Mouse (Mus musculus) limb, embryonic 15.5 days (tissue): ENCODE results near the gene Tulp3. TPM values are rescaled to one million over a fixed set of nuclear protein-coding genes. Genes with fewer than 3 reads are reported as not detected.
"Not testable (repeated sequence)": the region's sequence is repeated elsewhere in the genome, so short reads cannot be mapped to it uniquely, and the experiment has no call there.

Source experiments
- ATAC-seq: fragments of 200-750 bp; cut with Nextera tagmentation; 2 replicates; pipeline ENCODE4 v1.8.0; 2017; ENCODE audit warnings: low read depth, moderate TSS enrichment; ENCODE audit not compliant: insufficient number of reproducible peaks, low FRiP score, low TSS enrichment
- H3K27ac ChIP-seq: fragments of 300-500 bp; sonication (generic); 2 replicates; pipeline ENCODE4 v1.5.1; 2015; ENCODE audit warnings: moderate library complexity, mild to moderate bottlenecking, inconsistent platforms
- H3K27me3 ChIP-seq: fragments of 300-500 bp; sonication (generic); 2 replicates; pipeline ENCODE4 v1.6.1; 2015; ENCODE audit warnings: inconsistent platforms
- H3K36me3 ChIP-seq: fragments of 300-500 bp; sonication (generic); 2 replicates; pipeline ENCODE4 v1.6.1; 2015; ENCODE audit warnings: inconsistent platforms
- H3K4me1 ChIP-seq: fragments of 300-500 bp; sonication (generic); 2 replicates; pipeline ENCODE4 v1.6.1; 2015; ENCODE audit warnings: inconsistent platforms
- H3K4me2 ChIP-seq: fragments of 300-500 bp; sonication (generic); 2 replicates; pipeline ENCODE4 v1.6.1; 2015; ENCODE audit warnings: mild to moderate bottlenecking, inconsistent platforms
- H3K4me3 ChIP-seq: fragments of 300-500 bp; sonication (generic); 2 replicates; pipeline ENCODE4 v1.5.1; 2015; ENCODE audit warnings: mild to moderate bottlenecking, inconsistent platforms
- H3K9ac ChIP-seq: fragments of 300-500 bp; sonication (generic); 2 replicates; pipeline ENCODE4 v1.6.1; 2015; ENCODE audit warnings: inconsistent platforms
- H3K9me3 ChIP-seq: fragments of 300-500 bp; sonication (generic); 2 replicates; pipeline ENCODE4 v1.6.1; 2016; ENCODE audit warnings: inconsistent platforms
- WGBS: fragments of 180-500 bp; shearing (Covaris S2); methylation state at CpG from one replicate; pipeline ENCODE4 v1.1.7; 2015; 5-methylcytosine and 5-hydroxymethylcytosine counted together
- polyA plus RNA-seq: library from polyadenylated mRNA; unstranded; fragments of >200 nt; fragmentation: Nextera tagmentation; extraction: Ambion mirVana; gene quantifications from 2 replicates; pipeline ENCODE4 v1.2.1, GENCODE M21; 2015

Gene Tulp3
- 19.7 and 19.8 TPM in 2 replicates for polyA plus RNA-seq

DNA sequence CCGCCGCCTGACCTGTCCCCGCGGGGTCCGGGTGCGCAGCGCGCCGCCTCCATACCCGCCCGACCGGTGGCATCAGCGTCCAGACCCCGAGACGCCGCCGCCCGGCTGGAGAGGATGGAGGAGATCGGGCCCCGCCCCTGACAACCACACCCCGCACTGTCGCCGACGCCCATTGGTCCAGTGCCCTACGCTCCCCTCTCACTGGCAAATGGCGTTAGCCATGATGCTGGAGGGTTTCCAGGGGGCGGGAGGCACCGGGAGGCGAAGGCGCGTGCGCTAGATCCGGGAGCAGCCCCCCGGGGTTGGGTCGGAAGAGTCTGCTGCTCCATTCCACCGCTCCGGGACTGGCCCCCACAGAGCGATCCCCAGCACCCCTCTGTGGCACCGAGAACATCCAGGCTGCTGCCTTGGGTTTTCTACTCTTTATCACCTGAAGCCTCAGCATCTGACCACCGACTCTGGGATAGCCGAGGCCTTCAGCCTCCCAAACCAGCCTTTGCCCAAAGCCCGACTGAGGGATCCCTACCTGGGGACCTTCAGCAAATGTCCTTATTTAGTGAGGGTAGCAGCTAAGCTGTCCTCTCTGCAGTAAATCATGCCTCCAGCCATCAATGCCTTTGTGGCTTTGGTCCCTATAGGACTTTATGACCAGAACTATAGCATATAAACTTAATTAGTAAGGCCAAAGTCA is at the start of gene Tulp3:
Tulp3 (minus strand) TSS at position 126 of the 691 bp plus-strand sequence.
- WGBS: under 1% methylated on average over 41 of the region's 42 CpGs
- Histone ChIP-seq H3K9me3 (no peaks in the 10 kb centered on the region), H3K27me3 (no peaks in the 10 kb centered on the region), H3K27ac (peak within 1 kb of the TSS; percentile 92), H3K4me2 (peak within 1 kb of the TSS; percentile 74), H3K4me3 (peak within 1 kb of the TSS; percentile 85), H3K9ac (peak within 1 kb of the TSS; percentile 65), H3K4me1 (peaks cover 21% of the 10 kb centered on the region), H3K36me3 (peaks cover 28% of the 10 kb centered on the region)
- ATAC-seq: peak; percentile 97

DNA sequence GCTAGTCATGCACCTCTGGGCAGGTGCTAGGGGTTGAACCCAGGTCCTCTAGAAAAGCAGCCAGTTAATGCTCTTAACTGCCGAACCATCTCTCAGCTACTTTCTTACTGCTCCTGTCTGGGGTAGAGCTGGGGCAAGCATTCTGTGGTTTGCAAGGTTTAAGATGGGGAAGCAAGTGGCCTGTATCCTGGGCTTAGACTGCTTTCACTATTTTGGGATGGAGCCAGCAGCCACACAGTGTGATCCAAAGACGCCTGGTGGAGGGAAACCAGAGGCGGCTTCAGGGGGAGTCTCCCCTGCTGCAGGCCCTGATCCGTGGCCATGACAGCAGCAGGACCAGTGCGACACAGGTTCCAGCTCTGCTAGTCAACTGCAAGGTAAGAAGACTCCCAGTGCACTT is 49.1 kb upstream of the Tulp3 start:
- no peak for ATAC-seq
- Histone ChIP-seq H3K36me3 (peaks cover 29% of the 10 kb centered on the region), H3K27ac (no peak overlapping the region), H3K27me3 (no peaks in the 10 kb centered on the region), H3K9me3 (no peaks in the 10 kb centered on the region), H3K9ac (no peak overlapping the region), H3K4me1 (peaks cover 15% of the 10 kb centered on the region; the same call in 1 of the 2 replicates), H3K4me3 (no peak overlapping the region), H3K4me2 (no peak overlapping the region)
- 46% methylated on average over 5 of the region's 5 CpGs for WGBS

DNA sequence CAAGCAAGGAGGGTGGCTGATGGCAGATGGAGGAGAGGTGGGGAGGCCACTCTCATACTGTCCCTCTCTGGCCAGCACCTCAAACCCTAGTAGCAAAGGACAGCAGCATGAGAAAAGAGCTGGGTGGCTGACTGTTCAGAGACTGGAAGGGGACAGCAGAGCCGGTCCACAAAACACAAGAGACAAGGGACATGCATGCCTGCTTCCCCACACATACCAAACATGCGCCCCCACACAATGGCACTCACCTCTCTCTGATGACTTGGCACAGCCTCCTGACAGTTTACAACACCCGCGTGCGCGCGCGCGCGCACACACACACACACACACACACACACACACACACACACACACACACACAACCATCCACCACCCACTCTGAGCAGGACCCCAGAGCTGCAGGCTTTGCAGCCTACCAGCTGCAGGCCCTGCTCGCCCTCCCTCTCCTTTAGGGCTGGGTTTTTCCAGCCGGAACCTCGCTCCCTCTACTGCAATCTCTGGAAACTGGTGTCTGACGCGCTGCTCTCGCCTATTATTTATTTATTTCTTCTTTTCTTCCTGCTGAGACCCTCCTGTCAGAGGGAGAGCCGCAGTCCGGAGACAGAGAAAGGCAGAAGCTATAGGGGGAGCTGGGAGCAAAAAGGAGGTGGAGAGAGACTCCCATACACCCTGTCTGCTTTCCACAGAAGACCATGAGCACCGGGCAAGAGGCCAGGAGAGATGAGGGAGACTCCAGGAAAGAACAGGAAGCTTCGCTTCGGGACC is 44.0 kb upstream of the Tulp3 start:
- H3K27ac ChIP-seq: peak overlapping the region; percentile 23; the same call in 1 of the 2 replicates
- H3K4me1 ChIP-seq: peaks cover 13% of the 10 kb centered on the region; the same call in 1 of the 2 replicates
- no peaks in the 10 kb centered on the region for H3K27me3 ChIP-seq
- no peak overlapping the region for H3K9ac ChIP-seq
- peak; percentile 74; the same call in 1 of the 2 replicates for ATAC-seq
- H3K4me2 ChIP-seq: peak overlapping the region; percentile 45
- H3K9me3 ChIP-seq: no peaks in the 10 kb centered on the region
- H3K4me3 ChIP-seq: peak overlapping the region; percentile 32
- WGBS: 29% methylated on average over 21 of the region's 21 CpGs
- H3K36me3 ChIP-seq: no peaks in the 10 kb centered on the region

DNA sequence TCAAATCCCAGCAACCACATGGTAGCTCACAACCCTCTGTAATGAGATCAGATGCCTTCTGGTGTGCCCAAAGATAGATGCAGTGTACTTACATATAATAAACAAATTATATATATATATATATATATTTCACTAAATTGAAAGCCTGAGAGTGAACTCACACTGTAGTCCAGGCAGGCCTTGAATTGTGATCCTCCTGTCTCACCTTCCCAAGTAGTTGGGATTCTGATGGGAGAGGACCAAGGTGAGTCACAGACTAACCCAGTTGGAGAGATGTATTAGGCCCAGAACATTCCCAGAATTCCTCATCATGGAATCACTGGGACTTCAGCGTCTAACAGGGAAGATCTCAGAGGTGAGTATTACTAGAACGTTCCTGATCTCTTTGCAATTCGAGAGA is 43.3 kb upstream of the Tulp3 start, which contains the start of gene Nrip2:
Nrip2 (plus strand) TSS at position 301 of the 400 bp plus-strand sequence.
- no peak for ATAC-seq
- Histone ChIP-seq H3K36me3 (no peaks in the 10 kb centered on the region), H3K4me1 (peaks cover 12% of the 10 kb centered on the region; the same call in 1 of the 2 replicates), H3K9me3 (no peaks in the 10 kb centered on the region), H3K4me3 (peak within 1 kb of the TSS; percentile 32), H3K27me3 (no peaks in the 10 kb centered on the region), H3K4me2 (peak within 1 kb of the TSS; percentile 45), H3K9ac (no peak within 1 kb of the TSS), H3K27ac (peak within 1 kb of the TSS; percentile 23; the same call in 1 of the 2 replicates)
- WGBS: 69% methylated on average over 3 of the region's 3 CpGs

DNA sequence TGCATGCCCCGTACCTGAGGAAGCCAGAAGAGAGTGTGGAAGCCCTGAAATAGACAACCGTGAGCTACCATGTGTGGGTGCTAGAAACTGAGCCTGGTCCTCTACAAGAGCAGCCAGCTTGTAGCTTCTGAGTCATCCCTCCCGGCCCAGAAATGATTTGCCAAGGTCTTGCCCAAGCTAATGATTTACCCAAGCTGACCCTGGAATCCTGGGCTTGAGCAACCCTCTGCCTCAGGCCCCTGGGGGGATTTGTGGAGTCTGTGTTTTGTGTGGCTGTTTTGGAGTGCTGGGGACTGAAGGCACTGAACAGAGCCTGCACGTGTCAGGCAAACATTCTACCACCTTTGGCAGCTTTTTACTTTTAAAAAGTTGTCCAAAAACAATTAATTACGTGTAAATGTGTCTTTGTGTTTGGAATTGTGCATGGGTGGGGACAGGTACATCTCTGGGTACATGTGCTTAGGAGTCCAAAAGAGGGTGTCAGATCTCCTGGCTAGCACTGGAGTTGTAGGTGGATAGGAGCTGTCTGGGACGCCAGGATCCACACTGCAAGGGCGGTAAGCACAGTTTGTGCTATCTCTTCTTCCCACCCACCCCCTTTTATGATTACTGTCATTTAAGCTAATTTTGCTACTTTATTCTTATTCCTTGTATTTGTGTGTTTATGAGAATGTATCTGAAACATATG is 42.1 kb upstream of the Tulp3 start:
- H3K36me3 ChIP-seq: no peaks in the 10 kb centered on the region
- H3K27ac ChIP-seq: no peak overlapping the region
- no peak overlapping the region for H3K9ac ChIP-seq
- WGBS: 77% methylated on average over 7 of the region's 7 CpGs
- H3K9me3 ChIP-seq: no peaks in the 10 kb centered on the region
- no peak overlapping the region for H3K4me3 ChIP-seq
- no peaks in the 10 kb centered on the region for H3K27me3 ChIP-seq
- peaks cover 12% of the 10 kb centered on the region; the same call in 1 of the 2 replicates for H3K4me1 ChIP-seq
- no peak for ATAC-seq
- H3K4me2 ChIP-seq: no peak overlapping the region

DNA sequence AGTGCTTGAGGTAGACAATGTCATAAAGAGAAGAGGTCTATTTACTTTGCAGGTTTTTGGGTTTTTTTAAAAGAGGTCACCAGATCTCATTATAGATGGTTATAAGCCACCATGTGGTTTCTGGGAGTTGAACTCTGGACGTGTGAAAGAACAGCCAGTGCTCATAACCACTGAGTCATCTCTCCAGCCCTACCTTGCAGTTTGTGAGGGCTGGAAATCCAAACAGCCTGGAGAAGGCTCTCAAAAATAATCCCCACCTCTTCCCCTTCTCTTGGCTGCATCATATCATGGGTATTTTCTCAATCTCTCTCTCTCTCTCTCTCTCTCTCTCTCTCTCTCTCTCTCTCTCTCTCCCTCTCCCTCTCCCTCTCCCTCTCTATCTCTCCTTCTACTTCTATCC is 35.0 kb upstream of the Tulp3 start:
- H3K27me3 ChIP-seq: no peaks in the 10 kb centered on the region
- H3K27ac ChIP-seq: no peak overlapping the region
- no peaks in the 10 kb centered on the region for H3K36me3 ChIP-seq
- H3K4me3 ChIP-seq: no peak overlapping the region
- no peak for ATAC-seq
- H3K9ac ChIP-seq: no peak overlapping the region
- no peaks in the 10 kb centered on the region for H3K4me1 ChIP-seq
- 62% methylated on average over 1 of the region's 1 CpGs for WGBS
- no peaks in the 10 kb centered on the region for H3K9me3 ChIP-seq
- H3K4me2 ChIP-seq: no peak overlapping the region

DNA sequence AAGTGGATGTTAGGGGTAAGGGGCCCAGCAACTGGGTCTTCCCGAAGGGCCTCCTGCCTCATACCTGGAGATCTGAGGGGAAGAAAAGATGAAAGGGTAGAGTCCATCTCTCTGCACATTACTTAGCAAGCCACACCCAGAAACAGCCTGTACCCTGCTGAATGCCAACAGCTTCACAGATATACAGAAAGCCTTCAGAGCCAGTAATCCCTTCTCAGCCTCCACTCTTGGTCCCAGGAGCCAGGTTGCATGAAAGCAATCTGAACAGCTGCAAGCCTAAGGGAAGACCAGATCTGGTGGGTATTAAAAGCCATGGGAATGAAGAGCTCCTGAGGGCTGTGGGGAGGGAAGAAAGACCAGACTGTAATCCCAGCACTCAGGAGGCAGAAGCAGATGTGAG is 33.5 kb upstream of the Tulp3 start:
- H3K27me3 ChIP-seq: no peaks in the 10 kb centered on the region
- 75% methylated on average over 1 of the region's 1 CpGs for WGBS
- no peaks in the 10 kb centered on the region for H3K9me3 ChIP-seq
- no peak overlapping the region for H3K27ac ChIP-seq
- no peak overlapping the region for H3K4me2 ChIP-seq
- H3K4me3 ChIP-seq: no peak overlapping the region
- no peaks in the 10 kb centered on the region for H3K36me3 ChIP-seq
- no peak overlapping the region for H3K9ac ChIP-seq
- H3K4me1 ChIP-seq: no peaks in the 10 kb centered on the region
- ATAC-seq: no peak

DNA sequence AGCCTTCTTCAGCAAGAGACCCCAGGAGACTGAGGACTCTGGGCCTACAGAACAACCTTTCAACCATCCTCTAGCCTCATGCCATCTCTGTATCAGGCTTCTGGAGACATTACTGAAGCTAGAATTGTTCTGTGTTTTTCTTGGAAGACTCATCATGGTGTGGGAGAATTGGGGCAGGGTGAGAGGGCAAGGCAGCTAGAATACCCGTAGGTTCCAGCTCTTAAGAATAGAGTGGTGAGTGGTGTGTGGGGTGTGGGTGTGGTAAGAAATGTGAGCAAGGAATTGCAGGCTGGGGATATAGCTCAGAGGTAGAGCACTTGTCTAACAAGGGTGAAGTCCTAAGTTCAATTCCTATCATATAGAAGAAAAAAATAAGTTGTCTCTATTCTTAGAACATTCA is 29.4 kb upstream of the Tulp3 start:
- no peaks in the 10 kb centered on the region for H3K27me3 ChIP-seq
- H3K27ac ChIP-seq: no peak overlapping the region

DNA sequence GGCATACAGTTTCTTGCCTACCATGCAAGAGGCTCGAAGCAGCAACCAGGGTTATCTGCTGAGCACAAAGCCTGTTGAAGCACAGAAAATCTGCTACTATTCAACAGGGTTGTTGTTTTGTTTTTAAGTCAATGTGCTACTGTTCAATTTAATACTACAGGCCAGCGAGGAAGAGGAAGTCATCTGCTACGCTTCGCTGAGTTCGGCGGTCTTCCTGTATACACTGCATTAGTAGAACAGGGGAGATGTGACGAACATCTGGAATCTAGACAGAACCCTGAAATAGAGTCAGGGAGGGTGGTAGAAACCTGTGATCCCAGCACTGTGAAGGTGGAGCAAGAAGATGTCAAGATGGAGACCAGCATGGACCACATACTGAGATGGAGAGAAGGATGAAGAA is 28.1 kb upstream of the Tulp3 start:
- Histone ChIP-seq H3K9me3 (no peaks in the 10 kb centered on the region), H3K4me1 (no peaks in the 10 kb centered on the region), H3K27ac (no peak overlapping the region), H3K36me3 (no peaks in the 10 kb centered on the region), H3K9ac (no peak overlapping the region), H3K4me2 (no peak overlapping the region), H3K27me3 (no peaks in the 10 kb centered on the region), H3K4me3 (no peak overlapping the region)
- no peak for ATAC-seq
- 80% methylated on average over 7 of the region's 7 CpGs for WGBS

More for the DNA sequence above, 29.4 kb upstream of the Tulp3 start:
- H3K4me2 ChIP-seq: no peak overlapping the region
- no peak for ATAC-seq
- H3K4me3 ChIP-seq: no peak overlapping the region
- no peaks in the 10 kb centered on the region for H3K4me1 ChIP-seq
- 83% methylated on average over 1 of the region's 1 CpGs for WGBS
- H3K9me3 ChIP-seq: no peaks in the 10 kb centered on the region
- H3K9ac ChIP-seq: no peak overlapping the region
- no peaks in the 10 kb centered on the region for H3K36me3 ChIP-seq

DNA sequence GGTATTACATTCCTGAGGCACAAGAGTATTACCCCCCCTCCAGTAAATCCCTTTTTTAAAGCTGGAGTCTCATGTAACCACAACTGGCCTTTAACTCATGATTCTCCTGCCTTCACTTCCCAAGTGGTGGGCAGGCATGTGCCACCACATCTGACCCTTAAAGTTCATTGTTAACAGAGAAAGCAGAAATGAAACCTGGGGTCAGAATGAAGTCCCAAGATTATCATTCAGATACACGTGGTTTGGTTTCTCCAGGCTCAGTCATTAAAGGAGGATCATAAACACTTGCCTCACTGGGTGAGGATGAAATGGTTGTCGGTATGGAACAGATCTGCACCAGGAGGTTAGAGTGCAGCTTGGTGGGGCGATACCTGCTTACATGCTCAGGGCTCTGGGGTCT is 25.6 kb upstream of the Tulp3 start:
- Histone ChIP-seq H3K27ac (no peak overlapping the region), H3K4me3 (no peak overlapping the region), H3K36me3 (peaks cover 4% of the 10 kb centered on the region), H3K4me2 (no peak overlapping the region), H3K9me3 (no peaks in the 10 kb centered on the region), H3K9ac (no peak overlapping the region), H3K4me1 (no peaks in the 10 kb centered on the region), H3K27me3 (no peaks in the 10 kb centered on the region)
- no peak for ATAC-seq
- 51% methylated on average over 3 of the region's 3 CpGs for WGBS

DNA sequence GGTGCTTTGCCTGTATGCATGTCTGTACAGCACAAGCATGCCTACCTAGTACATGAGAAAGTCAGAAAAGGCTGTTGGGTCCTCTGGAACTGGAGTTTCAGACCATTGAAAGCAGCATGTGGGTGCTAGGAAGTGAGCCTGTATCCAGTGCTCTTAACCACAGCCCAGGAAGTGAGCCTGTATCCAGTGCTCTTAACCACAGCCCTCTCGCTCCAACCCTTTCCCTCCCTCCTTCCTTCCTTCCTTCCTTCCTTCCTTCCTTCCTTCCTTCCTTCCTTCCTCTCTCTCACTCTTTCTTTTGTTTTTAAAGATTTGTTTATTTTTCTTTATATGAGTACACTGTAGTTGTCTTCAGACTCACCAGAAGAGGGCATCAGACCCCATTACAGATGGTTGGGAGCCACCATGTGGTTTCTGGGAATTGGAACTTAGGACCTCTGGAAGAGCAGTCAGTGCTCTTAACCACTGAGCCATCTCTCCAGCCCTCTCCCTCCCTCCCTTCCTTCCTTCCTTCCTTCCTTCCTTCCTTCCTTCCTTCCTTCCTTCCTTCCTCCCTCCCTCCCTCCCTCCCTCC is 25.0 kb upstream of the Tulp3 start:
- H3K27ac ChIP-seq, H3K27me3 ChIP-seq, H3K4me2 ChIP-seq, ATAC-seq, H3K9me3 ChIP-seq, H3K4me1 ChIP-seq, H3K4me3 ChIP-seq, H3K36me3 ChIP-seq, H3K9ac ChIP-seq: not testable (repeated sequence)
- 73% methylated on average over 1 of the region's 1 CpGs for WGBS
